Mouse (Mus musculus) heart, postnatal 0 days (tissue): ENCODE data around the gene Socs7.
A peak's percentile ranks its signal among the peaks of the same experiment; 100 is the strongest.

Source experiments
- CTCF ChIP-seq: IDR thresholded peaks from 2 replicates; pipeline ENCODE4 v1.5.1; 2016; ENCODE audit warnings: antibody characterized with exemption, control low read depth, low read depth
- EP300 ChIP-seq: IDR thresholded peaks from 2 replicates; pipeline ENCODE4 v1.6.1; 2016; ENCODE audit warnings: antibody characterized with exemption, low read depth

DNA sequence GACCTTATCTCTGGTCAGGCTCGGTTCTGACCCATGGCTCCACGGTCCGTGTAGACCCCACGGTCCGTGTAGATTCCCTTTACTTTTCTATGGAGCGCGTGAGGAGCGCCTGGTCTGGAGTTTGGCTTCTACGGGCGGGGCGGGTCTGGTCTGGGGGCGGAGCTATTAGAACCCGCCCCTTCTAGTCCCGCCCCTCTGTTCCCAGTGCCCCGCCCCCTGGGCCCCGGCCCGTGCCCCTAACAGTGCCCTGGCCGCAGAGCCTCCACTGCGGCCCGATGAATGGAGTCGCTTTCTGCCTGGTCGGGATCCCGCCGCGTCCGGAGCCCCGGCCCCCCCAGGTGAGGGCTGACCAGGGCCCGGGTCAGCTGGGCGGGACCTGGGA, 53.0 kb downstream of the Socs7 start, which contains the start of gene Arhgap23:
- TF ChIP-seq CTCF (no peak), EP300 (0 out of 2 replicates have a peak, but pooled peaks have one; percentile 17)
